Mouse (Mus musculus) v-Abl transformed pro-B cells (cell line): ENCODE data around the gene 2310057M21Rik.
"Not testable (repeated sequence)": the region's sequence is repeated elsewhere in the genome, so short reads cannot be mapped to it uniquely, and the experiment has no call there.

ENCODE experiments used
- in situ Hi-C, 2 experiments: fragments of 400-800 bp; cut with MboI; formaldehyde crosslinking; loops; one replicate each; pipeline ENCODE4 v1.15.1; 2025; ENCODE audit not compliant: unreplicated experiment in 2 of 2

Gene 2310057M21Rik

GRCm38 (mm10) chr7:131362615-131363300 is at the start of gene 2310057M21Rik:
TSS of gene 2310057M21Rik (minus strand) at chr7:131362759.
- in situ Hi-C loops, result loop anchor here (5.0 to 25.0 kb wide), 8 partner anchors 45 to 1750 kb away; partner anchors contain the start of gene Bub3 (in 1 of the 2)

DNA sequence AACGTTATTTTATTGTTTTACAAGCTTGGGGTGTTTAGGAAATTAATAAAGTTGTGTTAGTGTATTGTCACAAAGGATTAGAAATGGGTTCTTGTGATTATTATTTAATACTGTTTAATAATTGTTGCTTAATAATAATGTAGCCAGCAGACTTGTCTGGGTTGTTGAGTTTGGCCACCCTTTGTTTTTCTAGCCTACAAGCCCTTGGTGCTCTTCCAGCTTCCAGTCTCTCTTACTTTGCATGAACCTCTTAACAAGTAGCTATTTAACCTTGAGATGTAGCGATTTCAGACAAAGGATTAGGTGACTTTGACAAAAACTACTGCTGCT is 49.3 kb upstream of the 2310057M21Rik start:
- in situ Hi-C loops, result loop anchor here (10.0 to 25.0 kb wide), 2 partner anchors 143 to 1600 kb away; no protein-coding TSS in a partner anchor

- in situ Hi-C loops, result loop anchor here (10.0 to 25.0 kb wide), 2 partner anchors 143 to 1601 kb away; no protein-coding TSS in a partner anchor
Observed at GRCm38 (mm10) chr7:131411221-131411940, 48.8 kb upstream of the 2310057M21Rik start.

DNA sequence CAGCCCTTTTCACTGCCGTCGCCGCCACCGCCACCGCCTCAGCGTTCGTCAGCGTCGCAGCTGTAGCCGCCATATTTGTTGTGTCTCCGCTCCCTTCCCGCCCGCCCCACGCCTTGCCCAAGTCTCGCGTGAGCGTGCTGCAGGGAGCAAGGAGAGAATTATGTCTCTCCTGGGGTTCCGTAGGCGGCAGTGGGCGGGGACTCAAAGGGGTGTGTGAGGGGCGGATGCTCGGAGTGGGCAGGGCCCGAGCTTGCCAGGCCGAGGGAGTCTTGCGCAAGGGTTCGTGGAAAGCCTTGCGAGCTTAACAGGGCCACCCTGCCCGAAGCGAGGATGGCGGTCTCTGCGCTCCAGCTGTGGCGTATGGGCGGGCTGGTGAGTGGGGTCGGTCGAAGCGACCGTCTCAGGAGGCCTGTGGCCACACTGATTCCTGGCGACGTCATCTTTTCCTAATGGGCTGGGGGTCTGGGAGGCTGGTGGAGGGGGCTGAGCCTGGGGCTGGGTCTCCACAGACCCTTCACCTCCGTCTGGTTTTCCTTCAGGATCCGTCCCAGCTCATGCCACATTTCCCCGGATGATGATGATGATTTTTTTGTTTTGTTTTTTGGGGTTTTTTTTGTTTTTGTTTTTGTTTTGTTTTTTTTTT is 48.0 kb upstream of the 2310057M21Rik start, which contains the start of the genes Ikzf5 and Acadsb:
Gene Ikzf5, minus strand, starts transcription at position 106 of the 643 bp plus-strand sequence.
Gene Acadsb, plus strand, starts transcription at position 186 of the 643 bp plus-strand sequence.
- in situ Hi-C loops, result loop anchor here (10.0 to 25.0 kb wide), 2 partner anchors 144 to 1602 kb away; no protein-coding TSS in a partner anchor

DNA sequence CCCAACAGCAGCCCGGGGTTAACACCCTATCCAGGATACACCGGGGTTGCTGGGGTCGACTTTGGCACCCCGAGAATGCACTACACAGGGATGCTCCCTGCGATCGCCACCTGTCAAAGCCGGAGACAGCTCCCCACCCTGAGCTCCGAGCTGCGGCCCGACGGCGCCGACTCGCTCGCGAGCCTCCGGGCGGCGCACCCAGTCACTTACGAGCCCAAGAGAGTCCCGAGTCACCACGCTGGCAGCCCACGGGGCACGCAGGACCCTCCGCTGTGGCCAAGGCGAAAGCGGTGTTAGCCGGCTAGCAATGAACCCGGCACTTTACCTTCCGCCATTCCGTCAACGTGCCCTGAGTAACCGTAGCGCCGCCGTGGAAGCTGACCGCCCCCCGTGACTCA is 47.4 kb upstream of the 2310057M21Rik start:
- in situ Hi-C loops, result loop anchor here (5.0 to 25.0 kb wide), 4 partner anchors 38 to 1602 kb away; partner anchors contain the start of genes 2310057M21Rik (in 1 of the 2) and Pstk (in 1 of the 2)

- in situ Hi-C loops, result loop anchor here (5.0 to 25.0 kb wide), 3 partner anchors 37 to 1603 kb away; partner anchors contain the start of genes 2310057M21Rik (in 1 of the 2) and Pstk (in 1 of the 2)
Observed at GRCm38 (mm10) chr7:131409321-131409987, 46.9 kb upstream of the 2310057M21Rik start.

DNA sequence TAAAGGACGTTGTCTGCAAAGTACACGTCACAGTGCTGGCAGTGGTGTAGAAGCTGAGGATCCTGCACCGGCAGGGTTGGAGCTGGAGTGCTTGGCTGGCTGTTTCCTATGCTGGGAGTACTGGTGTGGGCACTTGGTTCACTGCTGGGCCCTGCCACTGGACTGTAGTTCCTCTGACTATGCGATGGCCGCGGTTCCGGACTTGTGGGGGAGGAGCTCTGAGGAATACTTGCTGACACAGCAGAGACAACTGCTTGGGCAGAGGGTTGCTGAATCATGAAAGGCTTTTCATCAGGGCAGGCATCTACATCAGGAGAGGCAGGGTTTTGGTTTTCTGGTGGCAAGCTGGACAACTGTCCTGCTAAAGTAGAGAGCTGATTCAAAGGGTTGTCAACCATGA is 29.2 kb upstream of the 2310057M21Rik start:
- in situ Hi-C loops, result not testable (repeated sequence)

GRCm38 (mm10) chr7:131371880-131372651 is 9.5 kb upstream of the 2310057M21Rik start:
- in situ Hi-C loops, result loop anchor here (5.0 to 25.0 kb wide), 5 partner anchors 35 to 1760 kb away; no protein-coding TSS in a partner anchor

GRCm38 (mm10) chr7:131371470-131371860 is 8.9 kb upstream of the 2310057M21Rik start:
- in situ Hi-C loops, result loop anchor here (5.0 to 25.0 kb wide), 5 partner anchors 36 to 1759 kb away; no protein-coding TSS in a partner anchor

DNA sequence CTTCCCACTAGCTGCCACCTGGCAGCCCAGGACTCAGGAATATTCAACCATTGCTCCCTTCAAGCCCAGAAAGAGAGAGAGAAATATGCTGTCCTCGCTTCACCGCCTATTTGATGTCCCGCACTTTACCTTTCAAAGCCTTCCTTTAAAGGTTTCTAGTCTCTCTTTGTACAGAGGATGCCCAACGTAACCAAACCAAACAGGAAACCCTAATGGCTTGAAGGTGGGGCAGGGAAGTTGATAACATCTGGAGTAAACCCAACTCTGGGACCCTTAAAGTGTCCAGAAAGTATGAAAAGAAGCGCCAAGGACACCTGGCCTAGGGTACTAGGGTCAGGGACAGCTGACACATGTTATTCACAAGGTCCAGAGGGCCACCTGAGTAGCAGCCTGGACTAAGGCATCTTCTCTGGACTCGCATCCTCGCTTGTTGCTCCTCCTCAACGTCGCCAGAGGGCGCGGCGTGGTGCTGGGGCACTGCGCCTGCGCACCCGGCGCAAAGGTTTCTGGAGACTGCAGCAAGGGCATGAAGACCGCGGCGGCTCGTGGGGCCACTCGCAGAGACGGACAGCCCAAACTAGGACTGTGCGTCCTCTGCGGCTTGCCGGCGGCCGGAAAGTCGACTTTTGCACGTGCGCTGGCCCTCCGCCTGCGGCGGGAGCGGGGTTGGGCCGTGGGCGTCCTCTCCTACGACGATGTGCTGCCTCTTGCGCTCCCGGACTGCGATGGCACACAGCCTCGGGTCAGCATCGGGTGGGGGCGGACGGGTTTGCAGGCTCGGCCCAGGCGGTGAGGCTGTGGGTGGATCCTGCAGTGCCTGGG is 8.3 kb upstream of the 2310057M21Rik start, which contains the start of gene Pstk:
Gene Pstk, plus strand, starts transcription at position 494 of the 822 bp plus-strand sequence.
- in situ Hi-C loops, result loop anchor here (5.0 to 25.0 kb wide), 5 partner anchors 36 to 1759 kb away; no protein-coding TSS in a partner anchor

- in situ Hi-C loops, result loop anchor here (5.0 to 25.0 kb wide), 8 partner anchors 43 to 1752 kb away; partner anchors contain the start of gene Bub3 (in 1 of the 2)
Observed at GRCm38 (mm10) chr7:131364131-131364530, 1.6 kb upstream of the 2310057M21Rik start.

GRCm38 (mm10) chr7:131362269-131362614 is 317 bp downstream of the 2310057M21Rik start:
- in situ Hi-C loops, result loop anchor here (5.0 to 25.0 kb wide), 8 partner anchors 45 to 1750 kb away; partner anchors contain the start of gene Bub3 (in 1 of the 2)

DNA sequence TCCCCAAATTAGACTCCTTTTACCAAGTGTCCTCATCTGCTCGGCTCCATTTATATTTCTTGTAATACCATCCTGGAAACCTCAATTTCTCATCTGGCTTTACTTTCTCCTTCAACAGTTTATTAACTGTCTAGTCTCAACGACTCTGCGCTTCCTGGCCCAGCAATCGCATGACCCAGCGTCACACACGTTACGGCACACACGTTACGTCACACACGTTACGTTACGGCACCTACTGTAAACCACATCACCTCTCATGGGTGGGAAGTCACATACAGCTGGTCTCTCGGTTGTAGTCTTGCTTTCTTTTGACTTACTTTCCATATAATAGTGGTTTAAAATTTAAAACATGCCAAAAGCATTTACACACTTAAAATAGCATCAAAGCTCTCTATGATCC is 6.5 kb downstream of the 2310057M21Rik start:
- in situ Hi-C loops, result loop anchor here (25.0 kb wide), 4 partner anchors 819 to 1744 kb away; no protein-coding TSS in a partner anchor

DNA sequence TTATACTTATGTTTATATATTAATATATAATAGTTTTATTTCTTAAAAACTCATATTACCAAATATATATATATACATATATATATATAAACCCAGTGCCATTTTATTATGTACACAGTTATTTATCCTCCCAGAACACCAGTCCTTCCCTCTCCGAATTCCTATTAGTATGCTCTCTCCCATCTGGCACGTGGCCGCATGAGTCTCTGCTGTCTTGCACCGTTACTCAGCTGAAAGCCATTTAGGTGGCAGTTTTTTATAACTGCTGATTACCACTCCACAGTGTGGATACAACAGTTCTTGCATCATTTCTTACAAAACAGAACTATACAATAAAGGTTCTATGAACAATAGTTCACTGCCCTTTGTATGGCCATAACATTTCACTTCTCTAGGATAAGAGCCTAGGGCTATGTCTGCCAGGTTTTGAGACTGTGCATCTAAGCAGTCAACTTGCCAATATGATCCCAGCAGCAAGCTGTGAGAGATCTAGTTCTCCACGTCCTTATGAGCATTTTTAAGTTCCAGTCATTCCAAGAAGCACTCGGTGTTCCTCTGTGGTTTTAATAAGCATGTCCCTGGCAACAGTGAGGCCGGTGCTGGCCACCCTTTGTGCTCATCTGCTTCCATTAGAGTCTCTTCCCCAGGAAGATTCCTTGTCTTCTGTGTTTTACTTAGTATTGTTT is 16.6 kb downstream of the 2310057M21Rik start:
- in situ Hi-C loops, result loop anchor here in 1 of 2 experiments (25.0 kb wide), 1 partner anchor 1709 kb away; no protein-coding TSS in a partner anchor

DNA sequence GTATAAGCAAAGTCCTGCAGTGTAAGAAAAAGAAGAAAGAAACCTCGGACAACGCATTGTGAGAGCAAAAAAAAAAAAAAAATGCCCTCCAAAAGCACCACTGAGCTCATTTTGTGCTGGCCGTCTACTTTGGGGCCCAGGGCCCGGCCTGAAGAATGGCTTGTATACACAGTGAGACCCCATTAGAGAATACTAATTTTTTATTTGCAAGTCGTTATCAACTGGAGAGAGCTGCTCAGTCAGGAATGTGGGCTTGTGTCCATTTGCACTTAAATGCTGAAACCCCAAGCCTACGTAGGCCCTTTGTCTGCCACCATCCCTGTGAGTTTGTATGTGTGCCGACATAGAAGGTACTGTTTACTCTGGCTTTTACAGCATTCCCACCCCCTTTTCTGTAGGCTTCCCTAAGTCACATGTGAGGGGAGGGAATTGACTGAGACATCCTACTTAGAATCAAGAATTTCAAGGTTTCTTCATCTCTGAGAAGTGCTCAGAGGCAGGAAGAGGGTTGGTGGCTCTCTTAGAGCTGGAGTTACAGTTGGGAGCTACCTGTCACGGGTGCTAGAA is 25.0 kb downstream of the 2310057M21Rik start:
- in situ Hi-C loops, result loop anchor here in 1 of 2 experiments (25.0 kb wide), 1 partner anchor 1700 kb away; no protein-coding TSS in a partner anchor

- in situ Hi-C loops, result loop anchor here in 1 of 2 experiments (25.0 kb wide), 1 partner anchor 1696 kb away; no protein-coding TSS in a partner anchor
Observed at GRCm38 (mm10) chr7:131333564-131333963, 29.0 kb downstream of the 2310057M21Rik start, which contains the start of gene Fam24a. TSS of gene Fam24a (plus strand) at chr7:131333864.

GRCm38 (mm10) chr7:131331688-131332087 is 30.9 kb downstream of the 2310057M21Rik start:
- in situ Hi-C loops, result loop anchor here in 1 of 2 experiments (25.0 kb wide), 1 partner anchor 1694 kb away; no protein-coding TSS in a partner anchor
